Mouse (Mus musculus): Measurements from ENCODE around the gene Dohh.

DNA sequence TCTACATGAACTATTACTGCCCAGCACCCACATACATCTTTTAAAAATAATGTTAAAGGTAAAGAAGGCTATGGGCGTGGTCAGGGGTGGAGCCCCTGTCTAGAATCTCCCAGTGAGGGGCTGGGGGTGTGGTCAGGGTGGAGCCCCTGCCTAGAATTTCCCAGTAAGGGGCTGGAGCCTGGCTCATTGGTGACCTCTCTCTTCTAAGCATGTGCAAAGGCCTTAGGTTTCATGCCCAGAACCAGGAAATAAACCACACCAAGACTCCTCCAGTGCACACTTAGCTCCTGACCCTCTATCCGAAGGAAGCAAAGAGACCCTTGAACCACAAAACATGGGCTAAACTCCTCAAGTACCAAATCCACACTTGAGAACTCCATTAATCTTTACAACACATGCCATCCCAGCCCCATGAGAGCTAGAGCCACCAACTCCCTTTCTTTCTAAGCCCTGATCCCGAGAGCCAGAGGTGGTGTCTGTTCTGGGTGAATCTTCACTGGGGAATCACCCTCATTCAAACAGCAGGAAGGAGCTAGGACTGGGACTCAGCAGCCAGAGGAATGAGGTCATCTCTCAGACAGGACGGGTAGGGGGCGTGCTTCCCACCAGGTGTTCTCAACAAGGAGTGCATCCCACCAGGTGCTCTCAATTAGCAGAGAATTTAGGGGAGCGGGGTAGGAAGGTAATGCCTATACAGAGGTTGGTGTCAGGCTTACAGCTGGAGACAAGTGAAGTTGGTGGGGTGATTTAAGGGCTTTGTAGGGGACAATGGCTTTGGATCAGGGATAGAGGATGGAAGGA lies 7.5 kb upstream of the Dohh start:
- TF ChIP-seq GATA1 (IDR thresholded peaks at IDR 0.05; ENCODE audit: low read length) (no peak), TAL1 (IDR thresholded peaks at IDR 0.05; ENCODE audit: low read length) (no peak)
